Mouse (Mus musculus): Measurements from ENCODE around the gene Acap1.

DNA sequence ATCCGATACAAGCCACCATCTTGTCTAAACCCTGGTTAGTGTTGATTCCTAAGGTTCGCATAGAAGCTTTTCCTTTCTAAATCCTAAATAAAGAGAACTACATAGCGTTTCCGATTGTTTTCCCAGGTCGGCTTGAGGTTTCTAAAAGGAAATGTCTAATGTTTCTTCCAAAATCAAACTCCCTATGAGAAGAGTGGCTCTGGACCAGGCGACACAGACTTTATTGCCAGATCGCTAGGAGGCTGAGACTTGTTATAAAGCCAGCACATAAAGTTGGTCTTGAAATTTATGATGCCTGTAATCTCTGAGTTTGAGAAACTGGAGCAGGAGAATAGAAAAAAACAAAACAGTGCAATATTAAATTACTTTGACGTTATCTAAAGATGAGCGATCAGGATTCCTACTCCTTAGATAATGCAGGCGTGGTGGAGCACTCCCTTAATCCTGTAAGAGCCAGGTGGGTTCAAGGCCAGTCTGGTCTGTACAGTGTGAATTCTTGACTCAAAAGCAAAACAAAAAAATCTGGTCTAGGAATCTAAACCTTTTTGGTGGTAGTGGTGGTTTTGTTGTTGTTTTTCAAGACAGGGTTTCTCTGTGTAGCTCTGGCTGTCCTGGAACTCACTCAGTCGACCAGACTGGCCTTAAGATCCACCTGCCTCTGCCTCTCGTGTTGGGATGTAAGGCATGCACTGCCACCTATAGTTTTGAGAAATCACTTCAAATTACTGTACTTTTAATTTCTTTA, 26.8 kb upstream of the Acap1 start:
- TF ChIP-seq POLR2A (IDR thresholded peaks at IDR 0.05; ENCODE audit: extremely low read depth, insufficient read depth, low read length) (no peak), CTCF (IDR thresholded peaks at IDR 0.05; ENCODE audit: extremely low read depth, insufficient read depth, low read length) (no peak)

Data from cortical plate, adult 2 months (tissue).